Mouse (Mus musculus): ENCODE measurements around the gene Pex11a. TPM values are rescaled to one million over a fixed set of nuclear protein-coding genes. Genes with fewer than 3 reads are reported as not detected.
"Not testable (repeated sequence)": the region's sequence is repeated elsewhere in the genome, so short reads cannot be mapped to it uniquely, and the experiment has no call there.

Gene Pex11a
- 5.4 and 8.6 TPM in 2 replicates for total RNA-seq (2014; fragmentation: Nextera tagmentation)
- 4.6 and 6.0 TPM in 2 replicates for total RNA-seq (2017)

GRCm38 (mm10) chr7:79742659-79743536, at the start of gene Pex11a, which contains the start of gene Wdr93:
Gene Pex11a (minus strand): TSS chr7:79743131.
Gene Wdr93 (plus strand): TSS chr7:79743163.
- peak; percentile 90 for ATAC-seq (replicated peaks; ENCODE audit: low FRiP score, low TSS enrichment, poor library complexity, severe bottlenecking)

- ATAC-seq (replicated peaks; ENCODE audit: low FRiP score, low TSS enrichment, poor library complexity, severe bottlenecking): not testable (repeated sequence)
Measured at GRCm38 (mm10) chr7:79789812-79790211, 46.9 kb upstream of the Pex11a start.

GRCm38 (mm10) chr7:79786295-79786694, 43.4 kb upstream of the Pex11a start:
- ATAC-seq (replicated peaks; ENCODE audit: low FRiP score, low TSS enrichment, poor library complexity, severe bottlenecking): peak; percentile 69

- ATAC-seq (replicated peaks; ENCODE audit: low FRiP score, low TSS enrichment, poor library complexity, severe bottlenecking): no peak
Measured at GRCm38 (mm10) chr7:79782516-79782855, 39.6 kb upstream of the Pex11a start.

GRCm38 (mm10) chr7:79781826-79782515, 39.0 kb upstream of the Pex11a start:
- no peak for ATAC-seq (replicated peaks; ENCODE audit: low FRiP score, low TSS enrichment, poor library complexity, severe bottlenecking)

GRCm38 (mm10) chr7:79780647-79781626, 38.0 kb upstream of the Pex11a start:
- peak; percentile 90 for ATAC-seq (replicated peaks; ENCODE audit: low FRiP score, low TSS enrichment, poor library complexity, severe bottlenecking)

- ATAC-seq (replicated peaks; ENCODE audit: low FRiP score, low TSS enrichment, poor library complexity, severe bottlenecking): 0 out of 2 replicates have a peak, but pooled peaks have one; percentile 16
Measured at GRCm38 (mm10) chr7:79771561-79772512, 28.9 kb upstream of the Pex11a start.

GRCm38 (mm10) chr7:79769664-79770063, 26.7 kb upstream of the Pex11a start:
- ATAC-seq (replicated peaks; ENCODE audit: low FRiP score, low TSS enrichment, poor library complexity, severe bottlenecking): no peak

GRCm38 (mm10) chr7:79765991-79766390, 23.1 kb upstream of the Pex11a start:
- no peak for ATAC-seq (replicated peaks; ENCODE audit: low FRiP score, low TSS enrichment, poor library complexity, severe bottlenecking)

GRCm38 (mm10) chr7:79762106-79762505, 19.2 kb upstream of the Pex11a start:
- ATAC-seq (replicated peaks; ENCODE audit: low FRiP score, low TSS enrichment, poor library complexity, severe bottlenecking): no peak

- ATAC-seq (replicated peaks; ENCODE audit: low FRiP score, low TSS enrichment, poor library complexity, severe bottlenecking): no peak
Measured at GRCm38 (mm10) chr7:79761124-79761876, 18.4 kb upstream of the Pex11a start.

- no peak for ATAC-seq (replicated peaks; ENCODE audit: low FRiP score, low TSS enrichment, poor library complexity, severe bottlenecking)
Measured at GRCm38 (mm10) chr7:79759766-79760165, 16.8 kb upstream of the Pex11a start.

- no peak for ATAC-seq (replicated peaks; ENCODE audit: low FRiP score, low TSS enrichment, poor library complexity, severe bottlenecking)
Measured at GRCm38 (mm10) chr7:79758176-79758575, 15.2 kb upstream of the Pex11a start.

- no peak for ATAC-seq (replicated peaks; ENCODE audit: low FRiP score, low TSS enrichment, poor library complexity, severe bottlenecking)
Measured at GRCm38 (mm10) chr7:79756334-79756733, 13.4 kb upstream of the Pex11a start.

- no peak for ATAC-seq (replicated peaks; ENCODE audit: low FRiP score, low TSS enrichment, poor library complexity, severe bottlenecking)
Measured at GRCm38 (mm10) chr7:79749511-79749910, 6.6 kb upstream of the Pex11a start.

GRCm38 (mm10) chr7:79747659-79748058, 4.7 kb upstream of the Pex11a start:
- no peak for ATAC-seq (replicated peaks; ENCODE audit: low FRiP score, low TSS enrichment, poor library complexity, severe bottlenecking)

GRCm38 (mm10) chr7:79744585-79744984, 1.7 kb upstream of the Pex11a start:
- ATAC-seq (replicated peaks; ENCODE audit: low FRiP score, low TSS enrichment, poor library complexity, severe bottlenecking): no peak

- ATAC-seq (replicated peaks; ENCODE audit: low FRiP score, low TSS enrichment, poor library complexity, severe bottlenecking): no peak
Measured at GRCm38 (mm10) chr7:79744051-79744450, 1.1 kb upstream of the Pex11a start.

Measured in megakaryocyte-erythroid progenitor cell, adult 5-6 weeks (primary cell).